Mouse (Mus musculus) urinary bladder, postnatal 14 days (tissue): ENCODE measurements around the gene Strn3.
"Not testable (repeated sequence)": the region's sequence is repeated elsewhere in the genome, so short reads cannot be mapped to it uniquely, and the experiment has no call there.

Source experiments
- DNase-seq: peaks from one replicate; pipeline ENCODE4 v3.0.0; 2021; ENCODE audit warnings: low spot score

The Strn3 gene

DNA sequence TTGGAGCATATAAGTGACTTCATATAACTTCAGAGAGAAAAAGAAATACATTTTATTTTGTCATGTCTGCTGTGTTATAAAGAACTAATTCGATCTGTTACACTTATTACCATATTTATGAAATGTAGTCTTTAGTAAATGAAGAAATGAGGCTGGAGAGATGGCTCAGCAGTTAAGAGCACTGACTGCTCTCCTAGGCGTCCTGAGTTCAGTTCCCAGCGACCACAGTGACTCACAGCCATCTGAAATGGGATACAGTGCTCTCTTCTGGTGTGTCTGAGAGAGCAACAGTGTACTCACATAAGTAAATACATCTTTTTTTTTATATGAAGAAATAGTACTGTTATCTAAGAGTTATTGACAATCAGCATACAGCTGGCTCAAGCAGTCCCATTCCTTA, 1.7 kb upstream of the Strn3 start:
- DNase-seq = no peak

DNA sequence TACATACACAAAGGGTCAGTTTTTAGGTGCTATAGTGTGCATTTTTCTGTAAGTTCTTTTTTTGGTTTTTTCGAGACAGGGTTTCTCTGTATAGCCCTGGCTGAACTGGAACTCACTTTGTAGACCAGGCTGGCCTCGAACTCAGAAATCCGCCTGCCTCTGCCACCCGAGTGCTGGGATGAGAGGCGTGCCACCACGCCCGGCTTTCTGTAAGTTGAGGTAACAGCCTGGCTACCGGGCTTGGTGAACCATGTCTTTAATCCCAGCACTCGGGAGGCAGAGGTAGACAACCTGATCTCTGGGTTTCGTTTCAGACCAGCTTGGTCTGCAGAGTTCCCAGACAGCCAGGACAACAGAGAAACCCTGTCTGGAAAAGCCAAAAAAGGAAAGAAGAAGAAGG, 1.2 kb upstream of the Strn3 start:
- not testable (repeated sequence) for DNase-seq

DNA sequence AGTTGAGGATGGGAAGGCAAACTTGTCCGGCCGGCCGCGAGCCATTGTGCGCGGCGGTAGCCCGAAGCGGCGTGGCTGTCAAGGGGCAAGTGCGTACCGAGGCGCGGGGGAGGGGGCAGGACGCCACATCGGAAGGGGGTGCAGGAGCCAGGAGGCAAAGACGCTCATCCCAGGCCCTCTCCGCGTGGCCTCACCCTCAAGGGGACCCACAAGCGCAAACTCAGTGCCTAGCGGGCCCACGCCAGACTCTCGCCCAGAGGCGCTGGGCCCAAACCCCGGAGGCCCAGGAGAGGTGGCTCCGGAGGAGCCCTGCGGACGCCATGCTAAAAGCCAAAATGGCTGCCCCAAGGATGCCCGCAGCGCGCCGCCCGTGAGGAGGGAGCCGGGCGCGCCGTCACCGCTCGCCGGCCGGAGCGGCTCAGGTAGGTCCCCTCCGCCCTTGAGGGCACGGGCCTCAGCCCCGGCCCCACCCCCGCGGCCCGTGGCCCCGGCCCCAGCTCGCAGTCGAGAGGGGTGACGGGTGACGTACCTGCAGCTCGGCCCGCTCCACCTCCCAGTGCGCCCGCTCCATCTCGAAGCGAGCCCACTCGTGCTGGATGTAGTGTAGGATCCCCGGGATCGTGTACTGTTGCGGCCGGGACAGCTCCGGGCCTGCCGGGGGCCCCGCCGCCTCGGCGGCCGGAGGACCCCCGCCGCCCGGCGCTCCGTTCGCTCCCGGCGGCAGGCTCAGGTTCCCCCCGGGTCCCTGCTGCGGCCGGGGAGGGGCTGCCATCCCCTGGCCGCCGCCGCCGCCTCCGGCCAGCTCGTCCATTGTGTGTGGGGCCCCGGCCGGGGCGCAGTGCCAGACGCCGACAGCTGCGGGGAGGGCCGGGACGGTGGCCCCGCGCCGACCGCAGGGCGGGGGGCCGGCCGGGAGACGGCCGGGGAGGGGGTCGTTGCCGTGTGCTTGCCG, 528 bp downstream of the Strn3 start, which contains the start of gene Ap4s1:
Ap4s1 (plus strand) TSS at position 141 of the 952 bp plus-strand sequence.
- DNase-seq = peak; percentile 76

DNA sequence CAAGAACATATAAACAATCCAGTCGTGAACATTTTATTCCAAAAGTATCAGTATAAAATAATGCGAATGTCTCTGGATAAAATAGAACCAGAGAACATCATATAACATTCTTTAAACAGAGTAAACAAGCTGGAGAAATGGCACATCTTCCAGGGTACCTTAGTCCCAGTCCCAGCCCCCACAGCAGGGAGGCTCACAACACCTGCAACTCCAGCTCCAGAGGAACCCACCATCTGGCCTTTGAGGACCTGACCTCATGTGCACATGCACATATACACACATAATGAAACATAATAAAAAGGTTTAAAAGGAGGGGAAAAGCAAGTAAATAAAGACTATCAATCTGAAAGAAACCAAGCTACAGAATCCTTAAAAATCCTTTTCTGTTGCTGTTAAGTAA, 3.2 kb downstream of the Strn3 start:
- DNase-seq = no peak

DNA sequence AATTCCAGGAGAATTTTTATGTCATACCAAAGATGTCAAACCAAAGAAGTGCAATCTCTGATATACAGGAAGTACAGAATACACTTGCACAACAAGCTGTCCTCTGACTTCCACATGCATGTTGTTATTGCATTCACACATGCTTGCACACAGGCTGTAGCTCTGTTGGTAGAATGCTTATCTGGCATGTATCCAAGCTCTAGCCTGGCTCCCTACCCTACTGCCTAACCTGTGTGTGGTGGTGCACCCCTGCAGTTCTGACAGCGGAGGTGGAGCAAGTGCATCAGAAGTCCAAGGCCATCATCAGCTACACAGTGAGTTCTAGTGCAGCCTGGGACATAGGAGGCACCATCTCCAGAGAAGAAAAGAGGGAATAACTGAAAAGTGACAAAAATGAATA, 12.9 kb downstream of the Strn3 start:
- no peak for DNase-seq

DNA sequence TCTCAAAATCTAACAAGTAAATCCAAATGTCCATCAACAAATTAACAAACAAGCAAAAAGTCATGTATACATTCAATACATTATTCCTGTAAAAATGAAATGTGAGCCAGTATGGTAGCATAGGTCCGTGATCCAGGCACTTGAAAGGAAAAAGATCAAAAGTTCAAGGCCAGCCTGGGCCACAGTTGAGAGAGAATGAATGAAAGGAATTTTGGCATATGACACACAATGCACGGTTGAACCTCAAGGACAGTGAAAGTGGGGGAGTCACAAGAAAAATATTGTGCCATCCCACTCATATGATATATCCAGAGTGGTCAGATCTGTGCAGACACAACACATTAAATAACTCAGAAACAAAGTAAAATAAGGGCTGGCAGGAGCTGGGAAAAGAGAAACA, 15.3 kb downstream of the Strn3 start:
- DNase-seq = no peak

DNA sequence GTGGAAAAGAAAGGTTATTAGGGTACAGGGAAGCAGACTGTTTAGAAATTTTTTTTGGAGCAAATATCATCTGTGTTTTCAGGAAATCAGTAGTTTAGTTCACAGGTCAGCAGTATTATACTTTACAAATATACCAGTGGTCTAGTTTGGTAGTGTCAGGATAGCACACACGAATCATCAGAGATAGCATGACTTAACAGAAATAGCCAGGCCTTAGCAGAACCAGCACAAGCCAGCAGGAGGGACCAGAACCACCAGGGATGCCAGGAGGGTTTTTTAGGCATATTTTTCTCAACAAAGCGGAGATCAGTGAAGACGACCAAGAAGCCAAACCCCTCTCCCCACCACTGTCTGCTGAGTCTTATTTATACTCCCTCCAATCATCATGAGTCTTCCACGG, 18.4 kb downstream of the Strn3 start:
- DNase-seq = no peak

DNA sequence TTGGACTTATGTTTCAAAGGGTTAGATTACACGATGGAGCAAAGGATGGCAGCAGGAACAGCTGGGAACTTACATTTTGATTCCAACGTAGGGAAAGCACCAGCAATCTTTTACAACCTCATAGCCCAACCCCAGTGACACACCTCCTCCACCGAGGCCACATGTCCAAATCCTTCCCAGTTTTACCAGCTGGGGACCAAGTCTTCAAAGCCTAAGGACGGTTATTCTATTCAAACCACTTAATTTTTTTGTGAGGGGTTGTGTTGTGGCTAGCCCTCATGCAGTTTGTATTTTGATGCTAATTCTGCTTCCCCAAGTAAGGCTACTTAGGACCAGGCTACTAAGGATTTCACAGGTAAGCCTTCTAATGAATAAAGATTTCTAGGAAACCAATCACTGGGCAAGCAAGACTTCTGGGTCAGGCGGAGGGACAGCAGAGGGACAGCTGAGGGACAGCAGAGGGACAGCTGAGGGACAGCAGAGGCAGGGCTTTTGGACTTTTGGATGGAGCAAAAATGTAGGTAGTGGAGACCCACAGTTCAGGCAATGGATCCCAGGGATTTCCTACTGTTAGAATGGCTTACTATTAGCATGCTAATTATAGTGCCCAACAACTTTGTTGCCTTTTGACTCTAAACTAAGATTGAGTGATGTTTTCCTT, 20.3 kb downstream of the Strn3 start:
- no peak for DNase-seq

DNA sequence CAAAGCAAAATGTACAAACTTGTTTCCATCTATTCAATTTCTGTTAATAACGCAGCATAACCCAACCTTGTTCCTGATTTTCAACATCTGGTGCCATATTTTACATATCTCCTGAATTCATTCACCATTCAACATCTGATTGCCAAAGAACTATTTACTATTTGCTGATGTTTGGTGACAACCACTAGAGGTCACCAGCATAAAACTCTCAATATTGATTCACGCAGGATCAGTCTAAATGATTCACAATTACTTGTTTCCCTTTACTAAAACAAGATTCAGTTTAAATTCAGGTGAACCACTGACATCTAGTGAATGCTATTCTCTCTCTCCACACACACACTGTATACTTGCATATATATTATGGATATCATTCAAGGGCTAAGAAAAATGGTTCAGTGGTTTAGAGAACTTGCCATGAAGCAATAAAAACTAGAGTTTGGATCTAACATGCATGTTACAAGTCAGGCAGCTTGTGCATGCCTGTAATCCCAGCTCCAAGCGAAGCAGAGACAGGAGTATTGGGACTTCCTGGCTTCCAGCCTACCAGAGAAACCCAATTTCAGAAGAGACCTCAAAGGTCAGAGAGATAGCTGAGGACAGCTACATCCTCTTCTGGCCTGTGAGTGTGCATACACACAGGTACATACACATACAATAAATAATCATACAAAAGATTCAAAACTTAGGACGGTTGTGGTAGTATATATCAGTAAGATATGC, 24.8 kb downstream of the Strn3 start:
- DNase-seq = no peak

DNA sequence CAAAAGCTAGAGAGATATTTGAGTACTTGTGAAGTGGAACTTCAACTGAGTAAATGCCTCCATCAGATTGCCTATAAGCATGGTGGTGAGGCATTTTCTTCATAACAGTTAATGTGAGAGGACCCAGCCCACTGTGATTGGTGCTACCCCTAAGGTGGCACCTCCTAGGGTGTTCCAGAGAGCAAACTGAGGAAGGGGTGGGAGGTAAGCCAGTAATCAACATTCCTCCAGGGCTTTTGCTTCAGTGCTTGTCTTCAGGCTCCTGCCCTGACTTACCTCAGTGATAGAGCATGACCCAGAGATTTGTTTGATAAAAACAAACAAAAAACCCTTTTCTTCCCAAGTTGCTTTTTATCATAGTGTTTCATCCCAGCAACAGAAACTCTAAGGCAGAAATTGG, 27.8 kb downstream of the Strn3 start:
- DNase-seq = no peak

DNA sequence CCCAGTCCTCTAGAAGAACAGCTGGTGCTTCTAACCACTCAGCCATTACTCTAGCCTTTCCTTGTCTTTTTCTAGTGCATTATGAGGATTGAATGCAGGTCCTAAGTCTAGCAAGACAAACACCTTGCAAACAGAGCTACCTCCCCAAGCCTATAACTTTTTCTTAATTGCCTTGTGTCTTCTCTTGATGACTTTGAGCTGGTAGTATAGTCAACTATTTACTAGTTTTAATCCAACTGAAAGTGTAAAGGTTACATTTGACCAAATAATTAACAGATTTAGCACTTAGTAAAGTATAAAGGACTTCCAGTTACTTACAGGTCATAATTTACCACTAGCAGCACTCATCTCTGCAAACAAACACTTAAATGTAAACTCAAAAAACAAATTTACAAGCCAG, 28.7 kb downstream of the Strn3 start:
- DNase-seq = no peak

DNA sequence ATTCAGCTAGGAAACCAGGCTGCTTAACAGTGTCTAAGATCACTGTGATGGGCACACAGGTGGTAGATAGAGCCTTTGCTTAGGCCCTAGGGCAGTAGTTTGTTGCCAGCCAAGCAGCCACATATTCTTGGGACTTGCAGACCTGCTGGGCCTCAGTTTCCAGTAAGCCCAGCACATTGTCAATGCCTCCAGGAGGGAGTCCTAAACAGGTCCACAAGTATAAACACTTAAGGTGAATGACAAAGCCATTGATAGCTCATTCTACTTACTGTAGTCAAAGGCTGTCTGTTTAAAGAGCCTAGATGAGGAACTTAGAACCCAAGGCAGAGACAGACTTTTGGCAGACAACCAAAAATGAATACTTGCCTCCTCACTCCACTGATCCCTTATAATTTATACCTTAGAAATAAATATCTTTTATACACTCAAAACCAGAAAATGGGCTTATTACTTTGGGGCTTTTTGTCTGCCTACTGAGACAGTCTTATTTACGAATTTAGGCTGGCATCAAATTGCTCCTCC, 35.7 kb downstream of the Strn3 start:
- no peak for DNase-seq

DNA sequence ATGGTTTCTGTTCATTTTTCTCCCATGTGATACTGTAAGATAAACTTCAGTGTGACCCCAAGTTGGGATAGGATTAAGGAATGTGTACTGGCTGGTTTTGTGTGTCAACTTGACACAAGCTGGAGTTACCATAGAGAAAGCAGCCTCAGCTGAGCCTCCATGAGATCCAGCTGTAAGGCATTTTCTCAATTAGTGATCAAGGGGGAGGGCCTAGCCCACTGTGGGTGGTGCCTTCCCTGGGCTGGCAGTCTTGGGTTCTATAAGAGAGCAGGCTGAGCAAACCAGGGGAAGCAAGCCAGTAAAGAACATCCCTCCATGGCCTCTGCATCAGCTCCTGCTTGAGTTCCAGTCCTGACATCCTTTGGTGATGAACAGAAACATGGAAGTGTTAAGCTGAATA, 42.3 kb downstream of the Strn3 start:
- DNase-seq = not testable (repeated sequence)

DNA sequence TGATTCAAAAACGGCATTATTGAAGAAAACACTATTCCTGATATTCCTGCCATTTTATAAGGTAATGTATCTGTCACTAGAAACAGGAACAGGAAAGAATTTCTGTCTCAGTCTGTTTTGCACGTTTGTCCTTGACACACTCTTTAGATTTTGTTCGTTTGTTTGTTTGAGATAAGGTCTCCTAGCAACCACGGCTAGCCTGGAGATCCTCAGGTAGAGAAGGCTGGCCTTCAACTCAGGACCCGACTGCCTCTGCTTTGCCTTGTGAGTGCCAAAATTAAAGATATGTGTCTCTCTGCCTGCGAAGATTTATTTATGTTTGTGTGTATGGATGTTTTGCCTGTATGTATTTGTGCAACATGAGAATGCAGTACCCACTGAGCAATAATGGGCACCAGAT, 49.8 kb downstream of the Strn3 start:
- DNase-seq = no peak

DNA sequence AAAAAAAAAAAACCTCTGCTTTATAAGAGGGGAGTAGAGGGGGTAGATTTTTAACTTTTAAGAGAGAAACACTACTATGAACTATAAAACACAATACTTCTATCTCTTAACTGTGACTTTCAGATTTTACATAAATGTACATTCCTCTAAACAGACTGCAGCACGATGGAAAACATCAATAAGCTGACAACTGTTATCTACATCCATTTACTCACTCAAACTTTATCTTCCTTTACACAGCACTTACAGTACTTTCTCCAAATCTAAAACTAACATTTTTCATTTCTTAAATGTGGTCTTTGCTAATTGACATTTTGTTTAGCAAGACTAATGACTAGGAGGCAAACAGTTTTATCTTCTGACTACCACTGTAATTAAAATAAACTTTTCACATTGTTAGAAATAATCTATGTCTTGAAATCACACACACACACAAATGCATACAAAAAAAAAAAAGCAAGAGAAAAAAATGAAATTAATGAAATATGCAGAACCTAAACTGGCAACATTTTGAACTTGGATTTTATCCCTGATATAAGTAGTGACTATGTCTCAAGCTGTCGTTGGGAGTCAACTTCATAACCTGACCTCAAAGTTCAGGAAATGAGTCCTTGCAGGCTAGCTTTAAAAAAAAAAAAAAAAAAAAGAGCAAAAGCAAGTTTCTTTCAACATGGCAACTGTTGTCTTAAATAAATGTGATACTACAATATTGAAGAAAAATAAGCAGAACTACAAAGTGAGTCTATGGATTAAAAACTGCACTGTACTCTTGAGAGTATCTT, 54.8 kb downstream of the Strn3 start:
- DNase-seq = no peak

DNA sequence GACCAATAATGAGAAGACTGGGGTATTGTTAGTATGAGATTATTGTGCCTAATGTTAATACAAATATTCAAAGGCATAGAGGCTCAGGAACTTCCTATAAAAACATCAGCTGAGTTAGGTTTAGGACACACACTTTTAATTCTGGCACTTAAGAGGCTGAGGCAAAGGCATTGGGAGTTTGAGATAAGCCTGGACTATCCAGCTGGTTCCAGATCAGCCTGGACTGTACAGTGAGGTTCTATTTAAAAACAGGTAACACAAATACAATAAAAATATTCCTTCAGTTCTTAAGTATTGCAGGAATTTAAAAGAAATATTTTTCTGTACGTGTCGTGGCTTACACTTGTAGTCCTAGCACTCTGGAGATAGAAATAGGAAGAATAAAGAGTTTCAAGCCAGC, 55.4 kb downstream of the Strn3 start:
- DNase-seq = no peak

DNA sequence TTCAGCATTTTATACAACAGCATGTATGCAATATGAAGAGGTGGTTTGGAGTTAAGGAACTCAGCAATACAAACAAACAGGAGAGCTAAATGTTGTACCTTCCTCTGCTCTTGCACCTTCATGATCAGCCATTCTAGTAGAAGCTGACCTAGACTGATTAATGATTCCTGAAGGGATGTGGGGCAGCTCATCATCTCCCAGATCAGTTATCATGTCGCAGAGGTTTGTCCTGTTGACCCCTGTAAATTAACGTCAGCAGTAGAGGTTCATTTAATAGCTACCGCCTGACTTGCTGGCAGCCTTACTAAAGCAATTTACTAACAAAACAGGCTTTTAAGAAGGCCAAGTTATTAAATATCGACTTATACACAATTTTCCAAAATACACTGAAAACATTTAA, 58.2 kb downstream of the Strn3 start:
- no peak for DNase-seq

DNA sequence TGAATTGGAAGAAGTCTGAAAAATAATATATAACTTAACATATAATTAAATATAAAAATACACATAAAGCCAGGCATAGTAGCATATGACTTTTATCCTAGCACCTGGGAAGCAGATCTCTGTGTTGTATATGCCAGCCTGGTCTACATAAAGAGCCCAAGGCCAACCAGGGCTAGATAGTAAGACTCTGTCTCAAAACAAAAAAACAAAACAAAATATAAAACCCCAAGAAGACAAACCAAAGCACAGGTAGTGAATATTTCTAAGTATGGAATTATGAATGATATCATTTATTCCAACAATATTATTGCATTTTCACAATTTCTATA, 68.4 kb downstream of the Strn3 start:
- DNase-seq = no peak

DNA sequence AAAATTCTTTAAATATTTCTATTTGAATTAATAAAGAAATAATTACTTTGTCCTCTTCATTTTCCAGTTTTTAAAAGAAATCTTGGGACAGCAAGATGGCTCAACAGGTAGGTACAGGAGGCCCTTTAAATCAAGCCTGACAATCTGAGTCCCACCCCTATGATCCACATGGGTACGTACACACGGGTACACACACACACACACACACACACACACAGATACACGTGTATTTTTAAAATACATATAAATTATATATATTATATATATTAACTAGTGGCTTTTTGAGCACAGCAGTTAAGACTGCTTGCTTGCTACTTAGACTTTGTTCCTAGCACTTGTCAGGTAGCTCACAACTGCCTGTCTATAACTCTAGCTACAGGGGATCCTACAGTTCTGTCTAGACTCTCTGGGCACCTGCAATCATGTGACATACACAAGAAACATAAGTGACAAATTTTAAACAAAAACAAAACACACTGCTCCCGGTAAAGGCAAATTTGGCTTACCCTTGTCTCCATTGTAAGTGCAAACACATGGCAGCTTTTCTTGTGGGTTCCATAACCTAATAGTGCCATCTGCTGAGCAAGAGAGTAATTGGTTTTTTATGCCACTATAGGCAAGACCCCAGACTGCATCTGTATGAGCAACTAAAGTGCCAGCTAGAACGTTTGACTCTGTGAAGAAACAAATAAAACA, 68.9 kb downstream of the Strn3 start:
- DNase-seq = no peak

DNA sequence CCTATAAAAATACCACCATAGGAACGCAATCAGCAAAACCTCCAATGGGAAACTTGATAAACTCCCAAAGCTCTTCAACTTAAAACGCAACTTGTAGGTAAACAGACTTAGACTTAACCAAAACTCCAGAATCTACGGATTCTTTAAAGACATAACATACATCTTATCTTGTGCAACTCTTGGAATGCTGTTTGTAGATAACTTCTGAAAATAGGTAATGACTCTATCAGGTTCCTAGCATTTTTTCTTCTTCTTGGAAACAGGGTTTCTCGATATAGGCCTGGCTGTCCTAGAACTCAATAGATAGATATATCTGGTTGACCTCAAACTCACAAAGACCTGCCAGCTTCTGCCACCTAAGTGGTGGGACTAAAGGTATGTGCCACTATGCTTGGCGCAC, 70.5 kb downstream of the Strn3 start:
- DNase-seq = no peak

DNA sequence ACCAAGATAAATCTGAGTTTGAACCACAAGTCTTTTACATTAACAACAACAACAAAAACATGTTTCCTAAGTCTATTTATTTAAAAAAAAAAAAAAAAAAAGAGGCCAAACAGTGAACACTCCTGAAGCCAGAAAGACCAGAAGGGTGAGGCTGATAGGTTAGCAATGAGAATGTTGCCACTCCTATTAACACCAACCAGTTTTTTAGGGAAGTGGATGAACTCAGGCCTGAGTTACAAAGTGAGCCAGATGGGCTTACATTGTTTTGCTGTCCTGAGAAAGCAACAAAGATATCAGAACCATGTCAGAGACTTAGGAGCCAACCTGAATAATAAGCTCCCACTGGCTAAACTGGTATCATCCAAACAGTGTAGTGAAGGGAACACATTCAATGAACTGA, 71.1 kb downstream of the Strn3 start:
- DNase-seq = no peak
